Mouse (Mus musculus): Measurements from ENCODE around the gene Hnrnph2. TPM values are rescaled to one million over a fixed set of nuclear protein-coding genes. Genes with fewer than 3 reads are reported as not detected.

Hnrnph2 gene
- polyA plus RNA-seq (2012; ENCODE audit: low replicate concordance): 2.8 and 11.1 TPM in 2 replicates

DNA sequence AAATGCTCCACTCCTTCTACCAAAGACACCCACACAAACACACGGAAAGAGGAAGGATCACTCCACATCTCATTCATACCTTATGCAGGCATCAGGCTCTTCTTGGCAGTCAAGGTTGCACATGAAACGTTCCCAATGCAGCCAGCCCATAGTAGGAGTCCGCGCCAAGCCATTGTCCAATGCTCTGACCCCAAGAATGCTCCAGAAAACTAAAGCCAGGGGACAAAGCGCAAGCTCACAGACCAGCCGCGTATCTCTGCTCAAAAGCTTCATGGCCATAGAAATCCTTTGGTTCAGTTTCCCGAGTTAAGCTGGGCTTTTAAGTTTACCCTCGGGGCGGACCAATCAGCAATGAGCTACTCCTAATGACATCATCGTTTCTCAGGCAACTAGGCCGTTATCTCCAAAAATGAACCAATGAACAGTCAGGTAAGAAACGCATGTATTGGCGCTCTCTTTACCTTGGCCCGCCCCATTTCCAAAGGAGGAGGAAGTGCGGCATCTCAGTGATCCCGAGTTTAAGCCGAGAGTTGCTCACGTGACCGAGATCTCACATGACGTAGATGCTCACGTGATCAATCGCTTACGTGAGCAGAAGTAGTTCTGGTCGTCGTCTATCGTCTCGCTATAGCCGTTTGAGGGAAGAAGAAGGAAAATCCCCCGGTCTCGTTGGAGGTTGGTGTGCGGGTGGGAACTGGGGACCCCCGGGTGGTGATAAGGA lies at the start of gene Hnrnph2, which contains the start of gene Gla:
Gene Hnrnph2 (plus strand): TSS at position 521 of the 721 bp plus-strand sequence.
Gene Gla (minus strand): TSS at position 467 of the 721 bp plus-strand sequence.

DNA sequence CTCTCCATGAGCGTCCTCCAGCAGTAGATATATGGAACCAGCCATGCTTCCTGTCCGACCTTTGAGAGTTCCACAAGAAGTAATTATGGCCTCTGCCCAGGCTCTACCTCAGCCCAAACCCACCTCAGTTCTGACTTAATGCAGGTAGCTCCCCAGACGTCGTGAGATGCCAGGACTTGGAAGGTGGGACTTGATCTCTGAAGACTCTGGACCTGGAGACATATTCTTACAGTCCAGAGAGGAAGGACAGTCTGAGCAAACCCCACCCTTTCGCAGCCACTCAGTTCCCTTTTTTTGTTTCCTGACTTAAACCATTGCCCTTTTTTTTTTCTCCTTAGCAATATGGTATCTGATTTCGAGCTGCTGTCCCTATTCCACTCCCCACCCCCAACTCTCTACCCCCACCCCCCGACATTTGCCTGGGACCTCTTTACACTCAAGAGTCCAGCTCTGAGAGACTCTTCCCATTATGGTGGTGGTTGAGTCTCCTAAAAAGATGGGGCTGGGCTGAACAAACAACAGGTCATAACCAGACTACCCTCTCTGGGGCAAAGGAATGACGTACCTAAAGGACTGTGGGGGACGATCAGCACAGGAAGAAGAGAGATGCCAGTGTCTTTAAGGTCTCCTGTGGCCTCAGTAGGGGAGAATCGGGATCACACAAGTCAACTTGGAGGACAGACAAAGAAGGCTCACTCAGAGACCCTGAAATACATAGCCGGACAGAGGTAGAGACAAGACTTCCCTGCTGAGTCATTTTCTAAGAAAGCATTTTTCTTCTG lies 17.9 kb upstream of the Hnrnph2 start, which contains the start of gene Btk:
Gene Btk (minus strand): TSS at position 683 of the 782 bp plus-strand sequence.

GRCm38 (mm10) chrX:134585103-134586002 lies 15.6 kb upstream of the Hnrnph2 start, which contains the start of gene Rpl36a:
Gene Rpl36a, plus strand, starts transcription at chrX:134585654.

Other genes with a start within 250 kb of the Hnrnph2 start
- gene Drp2, start 196.6 kb upstream of the Hnrnph2 start, polyA plus RNA-seq (2012; ENCODE audit: low replicate concordance): 0.26 and 0.42 TPM in 2 replicates
- not detected in 2 replicates for gene Taf7l, start 124.7 kb upstream of the Hnrnph2 start, polyA plus RNA-seq (2012; ENCODE audit: low replicate concordance)
- 1.8 and 5.5 TPM in 2 replicates for gene Timm8a1, start 59.3 kb upstream of the Hnrnph2 start, polyA plus RNA-seq (2012; ENCODE audit: low replicate concordance)
- 2.6 and 18.3 TPM in 2 replicates for gene Btk, start 17.6 kb upstream of the Hnrnph2 start, polyA plus RNA-seq (2012; ENCODE audit: low replicate concordance)
- 13.6 and 33.8 TPM in 2 replicates for gene Rpl36a, start 15.5 kb upstream of the Hnrnph2 start, polyA plus RNA-seq (2012; ENCODE audit: low replicate concordance)
- 0.29 and 0.36 TPM in 2 replicates for gene Gla, start 54 bp upstream of the Hnrnph2 start, polyA plus RNA-seq (2012; ENCODE audit: low replicate concordance)
- 0.15 and 0.26 TPM in 2 replicates for gene Armcx4, start 85.3 kb downstream of the Hnrnph2 start, polyA plus RNA-seq (2012; ENCODE audit: low replicate concordance)
- 0.16 and 0.35 TPM in 2 replicates for gene Armcx1, start 116.8 kb downstream of the Hnrnph2 start, polyA plus RNA-seq (2012; ENCODE audit: low replicate concordance)
- gene Armcx6, start 150.2 kb downstream of the Hnrnph2 start, polyA plus RNA-seq (2012; ENCODE audit: low replicate concordance): 0.55 and 1.2 TPM in 2 replicates
- 1.4 and 1.5 TPM in 2 replicates for gene Armcx3, start 155.4 kb downstream of the Hnrnph2 start, polyA plus RNA-seq (2012; ENCODE audit: low replicate concordance)
- gene Armcx2, start 208.0 kb downstream of the Hnrnph2 start, polyA plus RNA-seq (2012; ENCODE audit: low replicate concordance): 2.1 and 11.5 TPM in 2 replicates

Measured in leukemia stem cell, adult 10-12 weeks (primary cell).